Mouse (Mus musculus): ENCODE data around the gene Smcr8.
A peak's percentile ranks its signal among the peaks of the same experiment; 100 is the strongest.

Smcr8 gene

DNA sequence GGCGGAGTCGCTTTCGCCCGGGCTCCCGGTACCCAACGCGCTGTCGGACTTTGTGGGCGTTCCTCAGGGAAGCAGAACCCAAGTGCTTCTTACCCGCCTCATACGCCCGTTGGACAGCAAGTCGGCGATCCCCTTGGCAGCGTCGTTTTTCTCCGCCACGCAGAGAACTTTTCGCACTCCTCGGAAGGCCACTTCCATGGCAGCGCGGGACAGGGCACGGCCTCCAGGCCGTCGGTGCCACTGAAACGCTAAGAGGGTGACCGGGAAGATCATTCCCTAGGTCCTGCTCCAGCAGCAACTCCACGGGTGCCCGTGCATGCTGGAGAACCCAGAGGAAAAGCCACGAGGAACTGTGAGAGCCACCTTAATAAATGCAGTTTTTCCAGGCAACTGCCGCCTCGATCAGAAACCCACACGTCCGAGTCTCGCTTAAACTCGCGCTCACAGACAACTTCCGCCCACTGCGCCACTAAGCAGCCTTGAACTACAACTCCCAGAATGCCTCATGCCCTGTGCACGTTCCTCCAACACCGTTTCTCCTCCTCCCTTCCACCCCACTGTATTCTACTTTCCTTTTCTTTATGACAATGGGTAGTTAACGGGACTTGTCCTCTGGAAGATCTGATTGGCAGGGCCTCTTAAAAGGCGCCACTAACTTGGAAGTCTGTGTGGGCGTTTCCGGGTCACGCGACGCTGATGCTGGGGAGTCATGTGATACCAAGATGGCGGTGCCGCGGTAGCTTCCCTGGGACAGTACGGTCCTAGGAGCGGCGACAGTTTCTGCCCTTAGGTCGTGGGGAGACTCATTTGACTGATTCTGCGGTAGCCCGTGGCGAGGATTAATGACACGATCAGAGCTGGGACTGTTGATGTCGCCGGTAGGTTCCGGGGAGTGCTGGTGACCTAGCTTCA is at the start of gene Smcr8, which contains the start of gene Top3a:
Gene Smcr8, plus strand, starts transcription at position 696 of the 912 bp plus-strand sequence.
Gene Top3a, minus strand, starts transcription at position 537 of the 912 bp plus-strand sequence.
- DNase-seq: peak; percentile 89

- peak; percentile 97 for DNase-seq
These were observed 49.0 kb upstream of the Smcr8 start, which contains the start of gene Mief2 for GRCm38 (mm10) chr11:60728260-60728761. Mief2 (plus strand) TSS chr11:60728398.

GRCm38 (mm10) chr11:60729217-60729641 is 48.1 kb upstream of the Smcr8 start:
- DNase-seq: no peak

DNA sequence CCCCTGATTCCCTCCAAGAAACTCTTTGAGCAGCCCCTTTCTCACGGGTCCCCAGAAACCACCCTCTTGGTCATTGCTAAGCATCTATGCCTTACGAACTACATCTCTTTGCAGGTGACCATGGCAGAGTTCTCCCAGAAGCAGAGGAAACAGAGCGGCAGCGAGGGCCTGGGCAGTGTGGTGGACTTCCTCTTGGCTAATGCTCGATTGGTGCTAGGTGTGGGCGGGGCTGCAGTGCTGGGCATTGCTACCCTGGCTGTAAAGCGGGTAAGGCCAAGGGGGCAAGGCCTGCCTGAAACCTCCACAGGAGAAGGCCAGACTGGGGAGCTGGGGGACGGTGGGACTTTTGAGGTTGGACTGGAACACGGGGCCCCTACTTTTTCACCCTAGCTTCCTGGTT is 47.2 kb upstream of the Smcr8 start:
- no peak for DNase-seq

GRCm38 (mm10) chr11:60731251-60731650 is 46.1 kb upstream of the Smcr8 start:
- no peak for DNase-seq

DNA sequence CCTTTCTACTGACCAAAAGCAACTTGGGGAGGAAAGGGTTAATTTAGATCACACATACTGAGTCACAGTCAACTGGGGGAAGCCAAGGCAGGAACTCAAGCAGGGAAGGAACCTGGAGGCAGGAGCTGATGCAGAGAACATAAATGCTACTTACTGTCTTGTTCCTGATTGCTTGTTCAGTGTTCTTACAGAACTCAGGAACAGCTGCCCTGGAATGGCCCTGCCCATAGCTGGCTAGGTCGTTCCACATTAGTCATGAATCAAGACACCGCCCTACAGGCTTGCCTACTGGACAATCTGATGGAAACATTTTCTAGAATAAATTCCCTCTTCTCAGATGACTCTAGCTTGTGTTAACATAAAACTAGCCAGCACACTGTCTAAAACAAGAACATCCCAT is 43.1 kb upstream of the Smcr8 start:
- no peak for DNase-seq

DNA sequence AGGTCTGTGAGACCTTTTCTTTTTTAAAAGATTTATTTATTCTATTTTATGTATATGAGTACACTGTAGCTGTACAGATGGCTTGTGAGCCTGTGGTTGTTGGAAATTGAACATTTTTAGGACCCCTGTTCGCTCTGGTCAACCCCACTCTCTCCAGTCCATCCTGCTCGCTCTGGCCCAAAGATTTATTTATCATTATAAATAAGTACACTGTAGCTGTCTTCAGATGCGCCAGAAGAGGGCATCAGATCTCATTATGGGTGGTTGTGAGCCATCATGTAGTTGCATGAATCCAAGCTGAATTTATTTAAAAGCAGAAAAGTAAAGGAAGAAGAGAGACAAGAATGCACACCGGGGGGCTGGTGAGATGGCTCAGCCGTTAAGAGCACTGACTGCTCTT is 42.1 kb upstream of the Smcr8 start:
- DNase-seq: no peak

DNA sequence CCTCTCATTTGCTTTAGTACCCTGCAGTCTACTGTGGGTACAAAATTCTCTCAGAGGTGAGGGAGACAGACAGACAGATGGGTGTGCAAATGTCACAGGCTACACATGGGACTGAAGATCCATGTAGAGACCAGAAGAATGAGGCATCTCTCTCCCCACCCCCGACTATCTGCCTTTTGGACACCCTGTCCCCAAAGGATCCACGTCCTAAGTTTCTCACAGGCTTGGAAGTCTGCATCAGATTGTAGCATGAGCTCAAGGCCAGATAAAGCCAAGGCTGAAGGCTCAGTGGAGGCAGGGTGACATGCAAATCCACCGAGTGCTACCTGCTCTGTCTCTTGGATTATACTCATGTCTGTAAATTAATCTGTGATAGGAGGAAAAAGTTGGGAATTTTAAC is 40.8 kb upstream of the Smcr8 start:
- no peak for DNase-seq

DNA sequence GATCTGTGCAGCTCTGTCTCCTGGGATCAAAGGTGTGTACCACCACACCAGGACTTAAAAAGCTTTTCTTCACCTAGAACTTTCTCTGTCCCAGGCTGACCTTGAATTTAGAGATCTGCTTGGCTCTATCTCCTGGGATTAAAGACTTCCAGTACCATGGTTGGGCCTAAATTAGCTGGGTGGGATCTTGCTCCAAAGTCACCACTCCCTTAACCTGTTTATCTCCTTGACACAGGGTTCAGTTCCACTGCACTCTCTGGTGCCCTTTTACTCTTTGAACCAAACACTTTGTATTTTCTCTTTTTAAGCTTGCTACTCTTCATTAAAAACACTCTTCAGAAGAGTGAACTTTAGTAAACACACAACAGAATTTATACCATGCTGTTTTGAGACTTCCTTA is 39.9 kb upstream of the Smcr8 start:
- no peak for DNase-seq

DNA sequence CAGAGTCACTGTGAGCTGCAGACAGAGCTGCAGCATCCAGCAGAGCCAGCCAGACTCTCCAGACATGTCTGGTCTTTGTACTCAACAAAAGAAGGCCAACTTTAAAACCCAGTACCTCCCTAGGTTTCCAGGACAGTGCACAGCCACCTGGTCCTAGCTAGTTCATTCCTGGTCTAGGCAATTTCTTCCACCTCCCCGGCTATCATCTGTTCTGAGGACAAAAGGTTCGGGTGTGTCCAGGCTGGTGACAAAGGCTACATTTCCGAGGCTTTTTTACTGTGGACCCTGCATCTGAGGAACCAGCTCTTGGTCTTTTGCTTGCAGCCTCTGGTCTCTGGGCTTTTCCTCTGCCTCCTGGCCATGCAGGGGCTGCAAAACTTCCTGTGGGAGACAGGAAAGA is 37.0 kb upstream of the Smcr8 start:
- DNase-seq: no peak

GRCm38 (mm10) chr11:60755570-60755969 is 21.8 kb upstream of the Smcr8 start:
- no peak for DNase-seq

DNA sequence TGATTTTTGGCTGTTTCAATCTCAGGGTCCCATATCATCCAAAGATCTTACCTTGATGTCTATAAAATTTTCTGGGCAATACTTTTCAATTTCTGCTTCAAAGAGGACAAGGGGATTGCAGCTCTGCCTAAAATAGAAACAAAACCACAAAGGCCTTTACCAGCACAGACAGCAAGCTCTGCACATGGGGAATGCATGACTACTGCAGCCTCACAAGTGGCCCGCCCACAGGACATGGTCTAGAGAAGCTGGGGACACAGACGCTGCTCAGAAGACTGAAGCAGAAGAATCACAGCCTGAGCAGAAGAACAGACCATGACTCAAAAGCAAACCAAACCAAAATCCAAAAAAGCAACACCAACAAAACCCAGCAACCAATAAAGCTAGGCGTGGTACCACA is 15.6 kb upstream of the Smcr8 start:
- no peak for DNase-seq

DNA sequence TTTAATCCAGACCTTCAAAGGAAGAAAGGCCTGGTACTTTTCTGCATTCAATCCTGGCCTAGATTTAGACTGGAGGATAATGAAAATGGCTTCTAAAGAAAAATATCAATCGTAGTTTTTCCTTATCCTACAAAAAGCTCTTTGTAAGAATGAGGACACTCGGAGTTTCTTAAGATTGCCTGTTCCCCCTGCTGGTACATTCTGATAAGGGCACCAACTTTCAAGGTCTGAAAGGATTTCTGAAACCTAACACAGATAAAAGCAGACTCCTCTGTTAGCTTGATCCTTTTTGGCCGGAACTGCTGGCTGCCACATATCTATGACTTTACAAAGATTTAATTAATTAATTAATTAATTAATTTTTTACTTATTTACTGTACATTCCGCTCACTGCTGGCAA is 10.4 kb upstream of the Smcr8 start:
- no peak for DNase-seq

GRCm38 (mm10) chr11:60769322-60769721 is 8.0 kb upstream of the Smcr8 start:
- no peak for DNase-seq

DNA sequence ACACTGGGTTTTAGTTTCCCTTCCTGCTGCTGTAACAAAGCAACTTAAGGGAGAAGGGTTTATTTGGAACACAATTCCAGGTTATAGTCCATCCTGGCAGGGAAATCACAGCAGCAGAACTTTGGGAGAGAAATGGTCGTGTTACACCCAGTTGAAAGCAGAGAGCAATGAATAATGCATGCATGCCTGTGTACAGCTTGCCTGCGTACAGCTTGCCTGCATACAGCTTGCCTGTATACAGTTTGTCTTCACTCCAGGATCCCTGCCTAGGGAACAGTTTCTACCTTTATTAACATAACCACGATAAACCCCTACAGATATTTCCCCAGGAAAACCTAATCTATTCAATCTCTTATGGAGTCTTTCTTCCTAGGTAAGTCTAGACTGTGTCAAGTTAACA is 6.5 kb upstream of the Smcr8 start:
- no peak for DNase-seq

DNA sequence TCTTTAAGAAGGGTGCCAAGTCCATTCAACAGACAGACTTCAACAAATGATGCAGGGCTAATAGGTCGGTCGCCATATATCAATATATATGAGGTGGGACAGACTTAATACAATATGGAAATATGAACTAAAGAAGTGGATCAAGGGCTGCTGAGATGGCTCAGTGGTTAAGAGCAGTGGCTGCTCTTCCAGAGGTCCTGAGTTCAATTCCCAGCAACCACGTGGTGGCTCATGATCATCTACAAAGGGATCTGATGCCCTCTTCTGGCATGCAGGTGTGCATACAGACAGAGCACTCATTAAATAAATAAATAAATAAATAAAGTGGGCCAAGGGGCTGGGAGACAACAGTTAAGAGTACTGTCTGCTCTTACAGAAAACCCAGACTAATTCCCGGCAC is 5.2 kb upstream of the Smcr8 start:
- DNase-seq: no peak

DNA sequence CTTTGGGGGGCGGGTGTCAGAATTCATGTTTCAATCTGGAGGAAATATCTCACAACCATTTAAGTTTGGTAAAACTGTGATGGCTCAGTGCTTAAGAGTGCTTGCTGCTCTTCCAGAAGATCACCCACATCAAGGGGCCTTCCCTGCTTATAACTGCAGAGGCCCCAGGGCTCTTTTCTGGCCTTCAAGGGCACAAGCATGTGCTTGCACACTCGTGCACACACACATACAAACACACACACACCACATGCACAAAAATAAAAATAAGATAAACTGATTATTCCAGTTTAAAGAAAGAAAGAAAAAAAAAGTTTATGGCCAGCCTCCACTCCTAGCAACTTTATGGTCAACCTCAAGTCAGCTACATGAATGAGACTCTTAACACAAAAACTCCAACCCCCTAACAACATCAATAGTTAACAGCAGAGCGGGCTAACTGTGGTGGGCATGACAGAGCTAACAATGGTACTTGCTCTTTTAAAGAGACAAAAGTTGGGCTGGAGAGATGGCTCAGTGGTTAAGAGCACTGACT is 3.1 kb upstream of the Smcr8 start:
- no peak for DNase-seq

GRCm38 (mm10) chr11:60774841-60775240 is 2.5 kb upstream of the Smcr8 start:
- no peak for DNase-seq

GRCm38 (mm10) chr11:60775578-60775977 is 1.7 kb upstream of the Smcr8 start:
- no peak for DNase-seq

DNA sequence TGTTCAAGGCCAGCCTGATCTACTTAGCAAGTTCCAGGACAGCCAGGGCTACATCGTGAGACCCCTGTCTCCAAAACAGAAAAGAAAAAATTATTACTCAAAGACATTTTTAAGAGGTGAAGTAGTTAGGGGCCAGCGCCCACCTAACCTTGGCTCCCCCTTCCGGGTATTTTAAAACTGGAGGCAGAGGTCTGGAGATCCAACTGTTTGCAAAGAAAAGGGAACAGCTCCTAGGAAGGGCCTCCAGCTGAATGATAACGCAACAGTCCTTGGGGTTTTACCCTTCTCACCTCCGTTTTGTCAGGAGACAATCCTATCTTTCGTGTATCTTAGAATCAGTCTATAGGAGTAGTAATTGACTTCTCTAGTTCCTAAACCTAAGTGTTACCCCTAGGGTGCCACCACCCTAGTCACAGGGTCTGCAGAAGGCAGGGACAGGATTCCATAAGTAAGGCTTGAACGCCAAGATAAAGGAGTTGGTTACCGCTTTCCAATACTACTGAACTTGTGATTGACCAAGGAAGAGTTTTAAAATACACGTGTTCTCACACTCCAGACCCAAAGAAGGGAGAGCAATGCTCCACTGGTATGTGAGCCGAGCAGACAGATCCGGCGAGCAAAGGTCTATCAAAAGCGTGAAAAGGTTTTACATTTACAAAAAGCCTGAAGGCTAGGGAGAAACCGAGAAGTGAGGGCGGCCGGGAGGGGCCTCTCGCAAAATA is 1.1 kb upstream of the Smcr8 start:
- DNase-seq: no peak

- DNase-seq: no peak
These were observed 562 bp downstream of the Smcr8 start for GRCm38 (mm10) chr11:60777801-60778370.

DNA sequence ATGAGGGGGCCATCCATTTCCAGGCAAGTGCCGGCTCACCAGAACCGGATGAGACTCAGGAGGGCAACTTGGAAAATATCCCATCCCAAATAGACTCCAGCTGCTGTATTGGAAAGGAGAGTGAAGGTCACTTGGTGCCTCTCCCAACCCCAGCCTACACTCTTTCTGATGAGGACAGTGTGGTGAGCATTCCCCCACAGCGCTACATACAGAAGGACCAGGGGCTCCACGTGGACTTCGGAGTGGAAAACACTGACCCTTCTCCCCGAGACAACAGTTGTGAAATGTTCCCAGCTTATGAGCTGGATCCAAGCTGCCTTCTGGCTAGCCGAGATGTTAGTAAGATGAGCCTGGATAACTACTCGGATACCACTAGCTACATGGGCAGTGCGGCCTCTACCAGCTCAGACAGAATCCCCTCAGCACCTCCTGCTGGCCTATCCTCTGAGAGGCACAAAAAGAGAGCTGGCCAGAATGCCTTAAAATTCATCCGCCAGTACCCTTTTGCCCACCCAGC is 2.4 kb downstream of the Smcr8 start:
- DNase-seq: no peak

All from kidney, postnatal 14 days (tissue).